Mouse (Mus musculus): ENCODE data around the gene Guk1.
A peak's percentile ranks its signal among the peaks of the same experiment; 100 is the strongest.

The Guk1 gene

DNA sequence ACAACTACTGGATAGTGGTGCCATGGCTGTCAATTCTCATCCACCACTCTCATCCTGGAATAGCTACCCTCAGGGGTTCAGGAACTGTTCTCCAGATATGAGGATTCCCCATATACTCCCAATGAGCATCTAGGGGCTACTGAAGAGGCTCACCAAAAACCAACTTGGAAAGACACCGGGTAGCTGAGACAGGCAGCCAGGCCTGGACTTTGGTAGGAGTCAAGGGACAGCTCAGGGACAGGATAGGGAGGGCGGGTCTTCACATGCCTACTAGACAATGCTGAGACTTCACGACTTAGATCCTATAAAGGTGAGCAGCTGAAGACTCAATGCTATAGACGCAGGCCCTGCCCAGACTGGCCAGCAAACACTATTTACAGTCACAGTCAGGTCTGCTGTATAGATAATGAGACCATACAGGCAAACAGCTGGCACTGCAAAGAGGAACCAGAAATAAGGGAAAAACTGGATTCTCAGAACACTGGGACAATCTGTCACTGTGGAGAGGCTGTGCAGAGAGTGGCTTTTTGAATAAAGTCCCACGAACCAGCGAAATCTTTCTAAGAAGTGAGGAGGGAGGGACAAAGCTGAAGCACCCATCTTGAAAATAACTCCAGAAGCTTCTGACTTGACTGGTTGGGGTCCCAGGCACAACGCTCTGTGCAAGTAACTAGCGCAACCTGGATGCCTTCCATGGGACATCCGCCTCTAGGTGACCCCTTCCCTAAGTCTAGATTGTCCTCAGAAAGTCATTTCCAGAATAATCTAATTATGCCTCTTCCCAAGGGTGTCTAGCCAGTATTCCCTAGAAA is 29.4 kb downstream of the Guk1 start:
- no peak for DNase-seq

- DNase-seq, result peak; percentile 44
Measured at GRCm38 (mm10) chr11:59161398-59161797, 30.6 kb downstream of the Guk1 start.

- no peak for DNase-seq
Measured at GRCm38 (mm10) chr11:59159558-59159957, 32.5 kb downstream of the Guk1 start.

DNA sequence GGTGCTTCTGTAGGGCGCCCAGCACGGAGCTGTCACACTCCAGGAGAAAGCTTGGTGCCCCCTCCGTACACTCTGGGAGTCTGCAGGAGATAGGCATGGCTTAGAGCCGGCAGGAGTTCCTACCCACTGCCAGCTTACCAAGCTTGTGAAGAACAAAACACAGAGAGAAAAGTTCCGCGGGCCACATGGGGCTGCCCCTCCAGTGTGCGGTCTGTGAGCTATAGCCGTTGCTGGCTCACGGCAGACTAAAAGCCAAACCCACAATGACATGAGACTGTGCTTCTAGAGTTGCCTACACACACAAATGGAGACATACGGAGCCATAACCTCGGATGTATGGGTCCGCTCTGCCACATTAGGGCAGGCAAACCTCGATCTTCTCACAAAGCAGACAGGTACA is 32.9 kb downstream of the Guk1 start:
- no peak for DNase-seq

DNA sequence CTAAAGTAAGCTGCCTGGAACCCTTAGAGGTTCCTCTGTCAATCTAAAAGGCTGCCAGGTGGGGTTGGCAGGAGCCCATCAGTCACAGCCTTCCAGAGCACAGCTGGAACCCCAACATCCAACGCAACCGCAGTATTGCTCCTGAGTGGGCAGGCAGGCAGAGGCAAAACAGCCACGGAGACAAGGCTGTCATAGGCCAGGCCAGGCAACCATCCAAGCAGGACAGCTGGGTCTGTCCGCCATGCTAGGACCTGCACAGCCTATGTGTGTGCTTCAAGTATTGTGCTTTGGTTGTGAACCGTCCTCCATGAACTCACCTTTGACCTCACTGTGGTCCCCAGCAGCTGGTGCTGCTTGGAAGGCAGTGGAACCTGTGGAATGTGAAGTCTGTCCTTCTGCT is 36.1 kb downstream of the Guk1 start:
- no peak for DNase-seq

GRCm38 (mm10) chr11:59154220-59154619 is 37.8 kb downstream of the Guk1 start:
- DNase-seq, result no peak

DNA sequence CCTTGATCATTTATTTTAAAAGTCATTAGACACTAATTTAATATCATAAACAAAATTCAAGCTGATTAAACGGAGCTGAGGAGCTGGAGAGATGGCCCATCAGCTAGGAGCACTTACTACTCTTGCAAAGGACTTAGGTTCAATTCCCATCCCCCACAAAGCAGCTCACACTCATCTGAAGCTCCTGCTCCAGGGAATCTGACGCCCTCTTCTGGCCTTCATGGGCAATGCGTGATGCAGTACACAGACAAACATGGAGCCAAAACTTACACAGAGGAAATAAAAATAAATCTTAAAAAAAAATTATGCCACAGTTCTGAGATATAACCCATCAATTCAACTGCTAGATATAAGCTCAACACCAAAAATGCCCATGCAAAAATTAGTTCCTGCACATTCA is 40.3 kb downstream of the Guk1 start:
- no peak for DNase-seq

DNA sequence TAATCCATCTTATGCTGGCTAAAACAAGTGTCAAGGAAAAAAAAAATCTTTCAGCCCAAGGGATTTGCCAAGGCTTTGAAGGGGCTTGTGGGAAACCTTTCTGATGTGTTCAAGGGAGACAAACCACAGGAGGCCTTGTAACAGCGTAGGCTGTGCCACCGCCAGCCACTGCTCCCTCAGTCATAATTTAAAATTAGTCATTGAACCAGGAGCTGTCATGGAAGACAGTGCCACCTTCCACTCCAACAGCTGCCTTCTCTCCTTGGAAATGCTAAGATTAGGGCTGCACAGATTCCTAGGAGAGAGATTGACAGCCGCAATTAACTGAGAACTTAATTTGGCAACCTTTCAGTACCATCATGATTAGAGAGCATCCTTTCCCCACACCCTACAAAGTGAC is 42.7 kb downstream of the Guk1 start:
- no peak for DNase-seq

GRCm38 (mm10) chr11:59142962-59143361 is 49.0 kb downstream of the Guk1 start:
- no peak for DNase-seq

DNA sequence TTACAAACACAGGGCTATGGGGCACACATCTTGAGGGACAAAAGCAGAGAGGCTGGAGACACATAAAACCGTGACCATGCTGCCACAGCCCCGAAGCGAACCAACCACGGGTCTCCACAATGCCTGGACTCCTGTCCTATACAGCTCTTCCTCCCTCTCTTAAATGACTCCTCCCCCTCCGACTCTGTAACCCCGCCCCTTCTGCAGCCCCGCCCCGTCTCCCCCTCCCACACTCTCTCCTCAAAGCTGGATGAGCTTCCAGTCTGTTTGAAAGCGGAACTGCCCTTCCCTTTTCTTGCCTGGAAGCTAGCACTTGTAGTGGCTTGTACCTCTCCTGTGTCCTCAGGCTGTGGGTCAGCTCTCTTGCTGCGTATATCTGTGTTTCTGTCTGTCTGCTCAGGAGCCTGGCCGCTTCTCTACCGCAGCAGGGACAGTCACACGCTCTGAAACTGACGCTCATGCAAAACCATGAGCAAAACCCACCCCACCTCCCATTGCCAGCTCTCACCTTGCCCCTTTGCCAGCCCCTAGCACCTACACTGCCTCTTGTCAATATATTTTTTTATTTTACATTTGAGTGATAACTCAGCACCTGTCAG is 50.1 kb downstream of the Guk1 start:
- DNase-seq, result no peak

- no peak for DNase-seq
Measured at GRCm38 (mm10) chr11:59138537-59139486, 53.2 kb downstream of the Guk1 start.

- no peak for DNase-seq
Measured at GRCm38 (mm10) chr11:59136994-59137706, 54.9 kb downstream of the Guk1 start.

- no peak for DNase-seq
Measured at GRCm38 (mm10) chr11:59135904-59136452, 56.0 kb downstream of the Guk1 start, which contains the start of gene Obscn. Obscn (minus strand) TSS chr11:59136402.

DNA sequence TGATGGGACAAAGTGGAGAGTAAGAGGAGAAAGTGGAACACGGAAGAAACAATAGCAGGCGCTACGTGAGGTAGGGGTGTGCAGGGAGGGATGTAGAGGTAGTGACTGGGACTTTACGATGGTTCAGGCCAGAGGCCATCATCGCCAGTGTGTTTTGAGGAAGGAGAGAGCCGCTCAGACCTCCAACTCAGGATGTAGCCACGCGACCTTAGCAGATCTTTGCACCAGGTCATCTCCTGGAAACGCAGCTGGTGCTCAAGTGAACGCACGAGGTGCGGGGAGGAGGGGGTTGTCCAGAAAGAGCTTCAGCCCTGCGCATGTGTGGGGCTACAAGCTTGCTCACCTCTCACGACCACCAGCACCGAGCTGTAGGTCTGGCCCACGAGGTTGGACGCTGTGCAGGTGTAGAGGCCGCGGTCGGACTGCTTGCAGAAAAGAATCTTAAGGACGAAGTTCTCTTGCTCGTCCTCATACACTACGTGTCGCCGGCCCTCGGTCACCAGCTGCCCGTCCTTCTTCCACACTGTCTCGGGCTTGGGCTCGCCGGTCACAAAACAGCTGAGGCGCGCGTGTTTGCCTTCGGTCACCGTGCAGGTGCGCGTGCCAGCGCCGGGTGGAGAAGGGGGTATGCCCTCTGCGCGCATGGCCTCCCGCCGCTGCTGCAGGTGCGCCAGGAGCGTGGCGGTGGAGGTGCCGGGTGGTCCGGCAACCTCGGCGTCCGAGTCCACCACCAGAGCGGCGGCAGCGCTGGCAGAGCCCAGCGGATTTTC is 56.8 kb downstream of the Guk1 start:
- no peak for DNase-seq

DNA sequence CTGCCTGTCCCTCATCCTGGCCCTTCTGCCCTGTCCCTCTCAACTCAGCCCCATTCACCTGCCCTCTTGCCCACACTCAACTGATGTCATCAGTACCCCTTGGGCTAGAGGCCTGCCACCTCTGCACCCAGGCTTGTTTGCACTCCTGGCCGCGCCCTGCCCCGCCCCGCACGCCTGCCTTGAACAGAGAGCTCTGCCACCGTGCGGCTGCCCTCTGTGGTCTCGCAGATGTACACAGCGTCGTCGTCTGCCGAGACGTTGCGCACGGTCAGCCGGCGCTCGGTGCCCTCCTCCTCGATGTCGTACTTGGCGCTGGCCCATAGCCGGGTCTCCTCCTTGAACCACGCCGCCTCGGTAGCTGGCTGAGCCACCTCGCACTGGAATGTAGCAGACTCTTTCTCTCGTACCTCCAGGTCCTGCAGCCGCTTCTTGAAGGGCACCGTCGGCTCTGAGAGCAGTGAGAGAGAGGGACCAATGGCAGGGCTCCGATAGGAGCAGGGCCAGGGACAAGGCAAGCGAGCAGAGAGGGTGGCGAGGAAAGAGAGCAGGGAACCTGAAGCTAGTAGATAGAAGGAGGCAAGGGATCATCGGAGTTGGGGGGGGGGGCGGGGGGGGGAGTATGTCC is 57.5 kb downstream of the Guk1 start:
- no peak for DNase-seq
